Mouse (Mus musculus) adrenal gland, postnatal 10 days (tissue): ENCODE measurements at regions not wholly inside any gene's neighbourhood (a gene's known extent, or its start where the extent isn't known, plus 50 kb on each side); places are given as distances from the start of the nearest gene placed in this dataset.

ENCODE experiments used
- DNase-seq: peaks from one replicate; pipeline ENCODE4 v3.0.0; 2021; ENCODE audit warnings: mixed read lengths

- DNase-seq: no peak
Observed at GRCm38 (mm10) chrX:99415701-99416100, 55.4 kb downstream of the Pja1 start.

GRCm38 (mm10) chrX:99410942-99411341 lies 60.1 kb downstream of the Pja1 start:
- DNase-seq: no peak

GRCm38 (mm10) chrX:99409858-99410257 lies 61.2 kb downstream of the Pja1 start:
- DNase-seq: no peak

GRCm38 (mm10) chrX:99409331-99409730 lies 61.7 kb downstream of the Pja1 start:
- DNase-seq: no peak

GRCm38 (mm10) chrX:99408804-99409203 lies 62.3 kb downstream of the Pja1 start:
- DNase-seq: no peak

- no peak for DNase-seq
Observed at GRCm38 (mm10) chrX:99405843-99406242, 65.2 kb downstream of the Pja1 start.

- no peak for DNase-seq
Observed at GRCm38 (mm10) chrX:99403521-99404149, 67.4 kb downstream of the Pja1 start.

GRCm38 (mm10) chrX:99402841-99403520 lies 68.1 kb downstream of the Pja1 start:
- DNase-seq: peak; percentile 54

- DNase-seq: no peak
Observed at GRCm38 (mm10) chrX:99397344-99397743, 73.7 kb downstream of the Pja1 start.

GRCm38 (mm10) chrX:99396180-99396579 lies 74.9 kb downstream of the Pja1 start:
- no peak for DNase-seq

- DNase-seq: no peak
Observed at GRCm38 (mm10) chrX:99395067-99395466, 76.0 kb downstream of the Pja1 start.

- DNase-seq: no peak
Observed at GRCm38 (mm10) chrX:99391628-99392027, 79.4 kb downstream of the Pja1 start.

- no peak for DNase-seq
Observed at GRCm38 (mm10) chrX:99390462-99390838, 80.6 kb downstream of the Pja1 start.

- no peak for DNase-seq
Observed at GRCm38 (mm10) chrX:99389778-99390461, 81.2 kb downstream of the Pja1 start.

GRCm38 (mm10) chrX:99370711-99371110 lies 100.4 kb downstream of the Pja1 start:
- no peak for DNase-seq

GRCm38 (mm10) chrX:99369258-99369900 lies 101.7 kb downstream of the Pja1 start:
- DNase-seq: peak; percentile 52

- DNase-seq: no peak
Observed at GRCm38 (mm10) chrX:99364072-99364471, 107.0 kb downstream of the Pja1 start.

- no peak for DNase-seq
Observed at GRCm38 (mm10) chrX:99360095-99360890, 110.8 kb downstream of the Pja1 start.

GRCm38 (mm10) chrX:99358784-99359183 lies 112.3 kb downstream of the Pja1 start:
- peak; percentile 47 for DNase-seq

- no peak for DNase-seq
Observed at GRCm38 (mm10) chrX:99358051-99358617, 112.9 kb downstream of the Pja1 start.

- no peak for DNase-seq
Observed at GRCm38 (mm10) chrX:99355128-99355527, 115.9 kb downstream of the Pja1 start.

GRCm38 (mm10) chrX:99350233-99350632 lies 120.8 kb downstream of the Pja1 start:
- no peak for DNase-seq
